Mouse (Mus musculus) forebrain, embryonic 15.5 days (tissue): Measurements from ENCODE around the gene Gbp10. TPM values are rescaled to one million over a fixed set of nuclear protein-coding genes. Genes with fewer than 3 reads are reported as not detected.
"Not testable (repeated sequence)": the region's sequence is repeated elsewhere in the genome, so short reads cannot be mapped to it uniquely, and the experiment has no call there.

Source experiments
- ATAC-seq: fragments of 200-750 bp; cut with Nextera tagmentation; replicated peaks from 2 replicates; pipeline ENCODE4 v1.8.0; 2017; ENCODE audit warnings: mild to moderate bottlenecking, moderate TSS enrichment, moderate library complexity
- H3K27ac ChIP-seq: fragments of 300-500 bp; sonication (generic); replicated peaks from 2 replicates; pipeline ENCODE4 v1.5.1; 2015; ENCODE audit warnings: mild to moderate bottlenecking, inconsistent platforms
- H3K27me3 ChIP-seq: fragments of 300-500 bp; sonication (generic); 2 replicates; pipeline ENCODE4 v1.6.1; 2015; ENCODE audit warnings: inconsistent platforms
- H3K36me3 ChIP-seq: fragments of 300-500 bp; sonication (generic); 2 replicates; pipeline ENCODE4 v1.6.1; 2015; ENCODE audit warnings: mild to moderate bottlenecking, inconsistent platforms
- H3K4me1 ChIP-seq: fragments of 300-500 bp; sonication (generic); 2 replicates; pipeline ENCODE4 v1.6.1; 2015; ENCODE audit warnings: inconsistent platforms
- H3K4me2 ChIP-seq: fragments of 300-500 bp; sonication (generic); replicated peaks from 2 replicates; pipeline ENCODE4 v1.6.1; 2015; ENCODE audit warnings: mild to moderate bottlenecking, inconsistent platforms
- H3K4me3 ChIP-seq: fragments of 300-500 bp; sonication (generic); 2 replicates; pipeline ENCODE4 v1.5.1; 2015; ENCODE audit warnings: mild to moderate bottlenecking, inconsistent platforms
- H3K9ac ChIP-seq: fragments of 300-500 bp; sonication (generic); replicated peaks from 2 replicates; pipeline ENCODE4 v1.6.1; 2015; ENCODE audit warnings: mild to moderate bottlenecking, inconsistent platforms
- H3K9me3 ChIP-seq: fragments of 300-500 bp; sonication (generic); 2 replicates; pipeline ENCODE4 v1.6.1; 2016; ENCODE audit warnings: inconsistent platforms
- WGBS: fragments of 180-500 bp; shearing (Covaris S2); methylation state at CpG from one replicate; pipeline ENCODE4 v1.1.7; 2015; ENCODE audit warnings: mixed read lengths; 5-methylcytosine and 5-hydroxymethylcytosine counted together
- polyA plus RNA-seq: library from polyadenylated mRNA; unstranded; fragments of >200 nt; fragmentation: Nextera tagmentation; extraction: Ambion mirVana; gene quantifications from 2 replicates; pipeline ENCODE4 v1.2.1, GENCODE M21; 2015

Gbp10 gene
- polyA plus RNA-seq: 0.50 and 0.78 TPM in 2 replicates

DNA sequence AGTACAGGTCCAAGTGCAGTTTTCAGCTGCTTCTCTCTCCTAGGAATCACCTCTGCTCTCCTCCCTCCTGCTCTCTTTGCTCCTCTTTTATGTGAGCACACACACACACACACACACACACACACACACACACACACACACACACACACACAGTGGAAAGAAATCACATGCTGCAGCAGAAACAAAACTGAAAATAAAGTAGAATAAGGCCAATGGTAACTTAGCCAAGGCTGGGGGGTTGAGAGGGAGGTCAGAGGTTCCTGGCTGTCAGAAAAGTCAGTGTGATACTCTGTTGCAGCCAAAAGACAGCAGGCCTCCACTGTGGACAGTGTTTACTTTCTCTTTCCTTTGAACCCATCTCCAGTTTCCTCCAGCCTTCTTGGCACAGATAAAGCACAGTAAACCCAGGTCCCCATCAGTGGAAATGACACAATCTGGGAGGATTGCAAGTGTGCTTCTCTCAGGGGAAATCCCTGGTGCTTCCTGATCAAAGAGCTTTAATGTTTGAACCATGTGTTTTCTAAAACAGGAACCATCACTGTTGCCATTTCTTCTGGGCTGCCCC, at the start of gene Gbp10:
Gbp10 (minus strand) TSS at position 51 of the 565 bp plus-strand sequence.
- not testable (repeated sequence) for ATAC-seq, H3K4me1 ChIP-seq, H3K9ac ChIP-seq, H3K4me2 ChIP-seq, H3K27ac ChIP-seq, H3K9me3 ChIP-seq, H3K27me3 ChIP-seq, H3K36me3 ChIP-seq, H3K4me3 ChIP-seq

DNA sequence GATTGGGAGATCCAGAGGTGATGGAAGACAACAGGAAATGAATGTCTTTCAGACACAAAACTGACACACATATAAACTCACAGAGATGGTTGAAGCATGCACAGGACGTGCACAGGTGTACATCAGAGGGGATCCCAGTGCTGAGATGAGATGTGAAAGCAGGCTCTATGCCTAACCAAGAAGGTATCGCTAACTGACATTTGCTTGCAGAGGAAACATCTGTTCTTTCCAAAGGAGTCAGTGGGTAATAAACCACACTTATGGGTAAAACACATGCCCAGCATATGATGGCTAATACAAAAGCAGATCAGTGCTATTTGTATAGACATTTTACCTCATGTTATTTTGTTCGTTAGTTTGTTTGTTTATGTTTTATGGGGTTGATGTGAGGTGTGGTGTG, 21.3 kb upstream of the Gbp10 start:
- not testable (repeated sequence) for H3K27me3 ChIP-seq, H3K9ac ChIP-seq, ATAC-seq, H3K4me2 ChIP-seq, H3K9me3 ChIP-seq, H3K27ac ChIP-seq, H3K4me1 ChIP-seq, H3K4me3 ChIP-seq, H3K36me3 ChIP-seq
- no CpG with 5 or more reads among the region's 3 CpGs for WGBS

- Histone ChIP-seq H3K4me1 (no peaks in the 10 kb centered on the region), H3K9me3 (no peaks in the 10 kb centered on the region), H3K4me2 (no peak overlapping the region), H3K36me3 (no peaks in the 10 kb centered on the region), H3K4me3 (no peak overlapping the region), H3K9ac (no peak overlapping the region), H3K27me3 (no peaks in the 10 kb centered on the region), H3K27ac (no peak overlapping the region)
- ATAC-seq: no peak
These were observed 13.2 kb upstream of the Gbp10 start for GRCm38 (mm10) chr5:105252491-105252890.

- H3K27me3 ChIP-seq, H3K4me2 ChIP-seq, H3K36me3 ChIP-seq, ATAC-seq, H3K4me3 ChIP-seq, H3K27ac ChIP-seq, H3K9ac ChIP-seq, H3K4me1 ChIP-seq, H3K9me3 ChIP-seq: not testable (repeated sequence)
- 81% methylated on average over 3 of the region's 3 CpGs for WGBS
These were observed 5.4 kb upstream of the Gbp10 start for GRCm38 (mm10) chr5:105244741-105245140.

GRCm38 (mm10) chr5:105240982-105241381, 1.6 kb upstream of the Gbp10 start:
- H3K27ac ChIP-seq, H3K27me3 ChIP-seq, H3K4me1 ChIP-seq, H3K9me3 ChIP-seq, H3K36me3 ChIP-seq, H3K4me3 ChIP-seq, H3K4me2 ChIP-seq, H3K9ac ChIP-seq: not testable (repeated sequence)
- 57% methylated on average over 5 of the region's 5 CpGs for WGBS
- peak; percentile 55; the same call in 1 of the 2 replicates for ATAC-seq

DNA sequence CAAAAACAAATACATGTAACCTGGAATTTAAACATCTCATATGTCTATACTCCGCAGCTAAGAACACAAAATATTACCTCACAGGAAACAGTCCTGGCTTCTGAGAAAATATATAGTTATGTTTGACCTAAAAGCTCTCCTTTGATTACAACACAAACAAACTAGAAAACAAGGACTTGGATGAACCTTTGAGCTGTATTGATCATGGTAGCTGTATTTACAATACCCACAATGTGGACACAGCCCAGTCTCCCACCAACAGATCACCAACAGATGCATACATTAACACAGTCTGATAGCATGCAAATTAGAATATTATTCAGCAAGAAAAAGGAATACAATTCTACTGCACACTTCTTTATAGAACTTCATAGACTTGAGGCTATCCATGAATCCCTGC, 931 bp downstream of the Gbp10 start:
- not testable (repeated sequence) for H3K4me3 ChIP-seq, H3K27me3 ChIP-seq, H3K27ac ChIP-seq, H3K9ac ChIP-seq, H3K36me3 ChIP-seq, H3K4me1 ChIP-seq, H3K4me2 ChIP-seq, H3K9me3 ChIP-seq, ATAC-seq
- WGBS: 86% methylated on average over 1 of the region's 1 CpGs

DNA sequence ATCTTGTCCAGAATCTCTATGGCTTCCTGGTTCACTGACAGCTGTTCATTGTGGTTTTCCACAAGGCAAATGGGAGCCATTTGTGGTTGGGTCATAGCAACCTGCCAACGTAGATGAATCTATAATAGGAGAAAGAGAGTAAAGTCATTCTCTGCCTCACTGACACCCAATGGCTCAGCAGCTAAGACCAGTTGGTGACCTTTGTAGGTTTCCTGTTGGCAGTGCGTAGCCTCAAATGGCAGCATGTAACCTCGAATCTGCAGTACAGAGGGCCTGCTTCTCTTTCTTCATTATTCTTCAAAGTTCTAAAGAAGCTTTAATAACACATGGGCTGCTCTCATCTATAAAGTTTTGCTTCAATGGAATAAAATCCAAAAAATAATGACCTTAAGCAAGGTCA, 3.3 kb downstream of the Gbp10 start:
- not testable (repeated sequence) for H3K9ac ChIP-seq

DNA sequence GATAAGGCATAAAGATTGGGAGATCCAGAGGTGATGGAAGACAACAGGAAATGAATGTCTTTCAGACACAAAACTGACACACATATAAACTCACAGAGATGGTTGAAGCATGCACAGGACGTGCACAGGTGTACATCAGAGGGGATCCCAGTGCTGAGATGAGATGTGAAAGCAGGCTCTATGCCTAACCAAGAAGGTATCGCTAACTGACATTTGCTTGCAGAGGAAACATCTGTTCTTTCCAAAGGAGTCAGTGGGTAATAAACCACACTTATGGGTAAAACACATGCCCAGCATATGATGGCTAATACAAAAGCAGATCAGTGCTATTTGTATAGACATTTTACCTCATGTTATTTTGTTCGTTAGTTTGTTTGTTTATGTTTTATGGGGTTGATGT, 30.4 kb downstream of the Gbp10 start:
- not testable (repeated sequence) for H3K4me1 ChIP-seq, H3K4me2 ChIP-seq, H3K4me3 ChIP-seq, H3K27ac ChIP-seq, H3K36me3 ChIP-seq, ATAC-seq, H3K27me3 ChIP-seq, H3K9ac ChIP-seq, H3K9me3 ChIP-seq
- WGBS: 100% methylated on average over 1 of the region's 3 CpGs

More for the DNA sequence above, 3.3 kb downstream of the Gbp10 start:
- not testable (repeated sequence) for H3K4me3 ChIP-seq, H3K36me3 ChIP-seq, H3K9me3 ChIP-seq, H3K4me2 ChIP-seq, H3K27ac ChIP-seq, H3K27me3 ChIP-seq, ATAC-seq, H3K4me1 ChIP-seq
- WGBS: 86% methylated on average over 3 of the region's 3 CpGs

GRCm38 (mm10) chr5:105200791-105201355, 38.5 kb downstream of the Gbp10 start:
- H3K9me3 ChIP-seq, H3K4me3 ChIP-seq, H3K27ac ChIP-seq, ATAC-seq, H3K36me3 ChIP-seq, H3K4me2 ChIP-seq, H3K4me1 ChIP-seq, H3K27me3 ChIP-seq, H3K9ac ChIP-seq: not testable (repeated sequence)
- WGBS: 93% methylated on average over 4 of the region's 4 CpGs

DNA sequence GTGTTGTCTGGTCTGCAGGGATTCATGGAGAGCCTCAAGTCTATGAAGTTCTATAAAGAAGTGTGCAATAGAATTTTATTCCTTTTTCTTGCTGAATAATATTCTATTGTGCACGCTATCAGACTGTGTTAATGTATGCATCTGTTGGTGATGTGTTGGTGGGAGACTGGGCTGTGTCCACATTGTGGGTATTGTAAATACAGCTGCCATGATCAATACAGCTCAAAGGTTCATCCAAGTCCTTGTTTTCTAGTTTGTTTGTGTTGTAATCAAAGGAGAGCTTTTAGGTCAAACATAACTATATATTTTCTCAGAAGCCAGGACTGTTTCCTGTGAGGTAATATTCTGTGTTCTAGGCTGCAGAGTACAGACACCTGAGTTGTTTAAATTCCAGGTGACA, 40.2 kb downstream of the Gbp10 start:
- not testable (repeated sequence) for ATAC-seq, H3K4me1 ChIP-seq, H3K27me3 ChIP-seq, H3K9ac ChIP-seq, H3K4me3 ChIP-seq, H3K27ac ChIP-seq, H3K4me2 ChIP-seq, H3K36me3 ChIP-seq, H3K9me3 ChIP-seq
- WGBS: 97% methylated on average over 1 of the region's 1 CpGs

- not testable (repeated sequence) for H3K9me3 ChIP-seq, H3K4me3 ChIP-seq, H3K4me2 ChIP-seq, H3K9ac ChIP-seq, H3K4me1 ChIP-seq, ATAC-seq, H3K27me3 ChIP-seq, H3K36me3 ChIP-seq, H3K27ac ChIP-seq
These were observed 41.3 kb downstream of the Gbp10 start for GRCm38 (mm10) chr5:105197915-105198560.

- ATAC-seq, H3K9ac ChIP-seq, H3K4me1 ChIP-seq, H3K9me3 ChIP-seq, H3K27ac ChIP-seq, H3K4me2 ChIP-seq, H3K36me3 ChIP-seq, H3K4me3 ChIP-seq, H3K27me3 ChIP-seq: not testable (repeated sequence)
- WGBS: 75% methylated on average over 5 of the region's 5 CpGs
These were observed 43.0 kb downstream of the Gbp10 start for GRCm38 (mm10) chr5:105196308-105196707.

DNA sequence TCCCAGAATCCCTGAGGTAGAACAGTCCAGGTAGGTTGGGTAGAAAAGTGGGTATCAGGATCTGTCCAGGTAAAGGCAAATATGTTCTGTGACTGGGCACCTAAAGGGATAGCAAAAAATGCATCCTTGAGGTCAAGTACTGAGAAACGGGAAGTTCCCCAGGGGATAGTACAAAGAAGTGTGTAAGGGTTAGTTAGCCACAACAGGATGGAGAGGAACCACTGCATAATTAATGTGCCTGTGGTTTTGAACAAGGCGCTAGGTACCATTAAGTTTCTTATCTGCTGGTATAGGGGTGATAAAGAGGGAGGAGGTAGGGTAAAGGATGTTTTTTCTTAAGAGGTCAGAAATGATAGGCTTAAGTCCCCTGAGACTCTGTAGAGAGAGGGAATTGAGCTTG, 46.8 kb downstream of the Gbp10 start:
- ATAC-seq, H3K9ac ChIP-seq, H3K9me3 ChIP-seq, H3K27me3 ChIP-seq, H3K27ac ChIP-seq, H3K4me3 ChIP-seq, H3K4me2 ChIP-seq, H3K36me3 ChIP-seq, H3K4me1 ChIP-seq: not testable (repeated sequence)
- 87% methylated on average over 2 of the region's 2 CpGs for WGBS
